Mouse (Mus musculus): Measurements from ENCODE around the gene Sco2. TPM values are rescaled to one million over a fixed set of nuclear protein-coding genes. Genes with fewer than 3 reads are reported as not detected.
A peak's percentile ranks its signal among the peaks of the same experiment; 100 is the strongest.

Sco2 gene
- total and polyA plus RNA-seq, 2 experiments from 2014 or later: 24.2 to 34.6 TPM

- no peak for DNase-seq
- ATAC-seq: no peak
Observed at GRCm38 (mm10) chr15:89334271-89334670, 39.4 kb downstream of the Sco2 start, which contains the start of gene Miox. Gene Miox (plus strand): TSS chr15:89334398.

GRCm38 (mm10) chr15:89326441-89326840, 47.2 kb downstream of the Sco2 start:
- no peaks in the 10 kb centered on the region for H3K36me3 ChIP-seq (ENCODE audit: insufficient read depth)
- no peak for TF ChIP-seq CTCF (IDR thresholded peaks at IDR 0.05; ENCODE audit: low read depth)
- H3K9me3 ChIP-seq (ENCODE audit: low read length): no peaks in the 10 kb centered on the region
- 72% methylated on average over 5 of the region's 5 CpGs for WGBS
- H3K4me3 ChIP-seq (ENCODE audit: low read depth, low read length): no peak overlapping the region
- no peak for ATAC-seq
- H3K4me1 ChIP-seq (ENCODE audit: insufficient read depth): no peaks in the 10 kb centered on the region
- DNase-seq: no peak
- H3K9ac ChIP-seq: no peak overlapping the region
- H3K4me2 ChIP-seq (ENCODE audit: low read depth): no peak overlapping the region
- H3K27ac ChIP-seq (ENCODE audit: low read depth, low read length): no peak overlapping the region
- H3K27me3 ChIP-seq (ENCODE audit: insufficient read depth, low read length): peaks cover 6% of the 10 kb centered on the region; the same call in 1 of the 2 replicates

More at GRCm38 (mm10) chr15:89334271-89334670, 39.4 kb downstream of the Sco2 start, which contains the start of gene Miox:
- Histone ChIP-seq H3K36me3 (ENCODE audit: insufficient read depth) (no peaks in the 10 kb centered on the region), H3K27me3 (ENCODE audit: insufficient read depth, low read length) (no peaks in the 10 kb centered on the region), H3K4me2 (ENCODE audit: low read depth) (no peak within 1 kb of the TSS), H3K9me3 (ENCODE audit: low read length) (no peaks in the 10 kb centered on the region), H3K4me1 (ENCODE audit: insufficient read depth) (no peaks in the 10 kb centered on the region), H3K27ac (ENCODE audit: low read depth, low read length) (no peak within 1 kb of the TSS), H3K4me3 (ENCODE audit: low read depth, low read length) (no peak within 1 kb of the TSS), H3K9ac (no peak within 1 kb of the TSS)
- WGBS: 92% methylated on average over 7 of the region's 7 CpGs
- TF ChIP-seq CTCF (IDR thresholded peaks at IDR 0.05; ENCODE audit: low read depth): no peak

GRCm38 (mm10) chr15:89323656-89324055, 50.0 kb downstream of the Sco2 start:
- Histone ChIP-seq H3K9ac (no peak overlapping the region), H3K4me3 (ENCODE audit: low read depth, low read length) (no peak overlapping the region), H3K27me3 (ENCODE audit: insufficient read depth, low read length) (peaks cover 6% of the 10 kb centered on the region; the same call in 1 of the 2 replicates), H3K4me2 (ENCODE audit: low read depth) (no peak overlapping the region), H3K36me3 (ENCODE audit: insufficient read depth) (no peaks in the 10 kb centered on the region), H3K9me3 (ENCODE audit: low read length) (no peaks in the 10 kb centered on the region), H3K27ac (ENCODE audit: low read depth, low read length) (no peak overlapping the region), H3K4me1 (ENCODE audit: insufficient read depth) (no peaks in the 10 kb centered on the region)
- whole genome bisulfite sequencing: 91% methylated on average over 4 of the region's 4 CpGs
- TF ChIP-seq CTCF (IDR thresholded peaks at IDR 0.05; ENCODE audit: low read depth): no peak
- DNase-seq (no peak), ATAC-seq (no peak)

- ATAC-seq (no peak), DNase-seq (no peak)
- Histone ChIP-seq H3K4me1 (ENCODE audit: insufficient read depth) (no peaks in the 10 kb centered on the region), H3K36me3 (ENCODE audit: insufficient read depth) (no peaks in the 10 kb centered on the region), H3K27me3 (ENCODE audit: insufficient read depth, low read length) (peaks cover 6% of the 10 kb centered on the region; the same call in 1 of the 2 replicates), H3K4me3 (ENCODE audit: low read depth, low read length) (no peak within 1 kb of the TSS), H3K4me2 (ENCODE audit: low read depth) (0 out of 2 replicates have a peak within 1 kb of the TSS, but pooled peaks have one; percentile 13), H3K27ac (ENCODE audit: low read depth, low read length) (no peak within 1 kb of the TSS), H3K9me3 (ENCODE audit: low read length) (no peaks in the 10 kb centered on the region), H3K9ac (no peak within 1 kb of the TSS)
- WGBS: 9% methylated on average over 26 of the region's 26 CpGs
- no peak for TF ChIP-seq CTCF (IDR thresholded peaks at IDR 0.05; ENCODE audit: low read depth)
Observed at GRCm38 (mm10) chr15:89322670-89323522, 50.8 kb downstream of the Sco2 start, which contains the start of gene Adm2. Gene Adm2 (plus strand): TSS chr15:89322720.

Other genes starting within 250 kb of the Sco2 start
- gene Hdac10, start 245.1 kb downstream of the Sco2 start, total RNA-seq (2014; rRNA removed): 33.1 and 44.3 TPM in 2 replicates
- 27.9 and 30.1 TPM in 2 replicates for gene Hdac10, start 245.1 kb downstream of the Sco2 start, polyA plus RNA-seq (2015; fragmentation: Nextera tagmentation; extraction: Ambion mirVana)
- gene Mapk12, start 233.1 kb downstream of the Sco2 start, total RNA-seq (2014; rRNA removed): 1.8 and 3.4 TPM in 2 replicates
- gene Mapk12, start 233.1 kb downstream of the Sco2 start, polyA plus RNA-seq (2015; fragmentation: Nextera tagmentation; extraction: Ambion mirVana): 2.0 and 2.8 TPM in 2 replicates
- 35.2 and 35.8 TPM in 2 replicates for gene Mapk11, start 224.2 kb downstream of the Sco2 start, total RNA-seq (2014; rRNA removed)
- 16.2 and 21.3 TPM in 2 replicates for gene Mapk11, start 224.2 kb downstream of the Sco2 start, polyA plus RNA-seq (2015; fragmentation: Nextera tagmentation; extraction: Ambion mirVana)
- gene Plxnb2, start 193.1 kb downstream of the Sco2 start, total RNA-seq (2014; rRNA removed): 126 and 138 TPM in 2 replicates
- gene Plxnb2, start 193.1 kb downstream of the Sco2 start, polyA plus RNA-seq (2015; fragmentation: Nextera tagmentation; extraction: Ambion mirVana): 45.2 and 52.8 TPM in 2 replicates
- gene Dennd6b, start 177.3 kb downstream of the Sco2 start, total RNA-seq (2014; rRNA removed): 73.7 and 89.6 TPM in 2 replicates
- gene Dennd6b, start 177.3 kb downstream of the Sco2 start, polyA plus RNA-seq (2015; fragmentation: Nextera tagmentation; extraction: Ambion mirVana): 43.4 and 53.3 TPM in 2 replicates
- 252 and 296 TPM in 2 replicates for gene Ppp6r2, start 162.3 kb downstream of the Sco2 start, total RNA-seq (2014; rRNA removed)
- 70.0 and 77.2 TPM in 2 replicates for gene Ppp6r2, start 162.3 kb downstream of the Sco2 start, polyA plus RNA-seq (2015; fragmentation: Nextera tagmentation; extraction: Ambion mirVana)
- 164 and 165 TPM in 2 replicates for gene Sbf1, start 58.5 kb downstream of the Sco2 start, total RNA-seq (2014; rRNA removed)
- gene Sbf1, start 58.5 kb downstream of the Sco2 start, polyA plus RNA-seq (2015; fragmentation: Nextera tagmentation; extraction: Ambion mirVana): 46.2 and 60.7 TPM in 2 replicates
- gene Adm2, start 51.1 kb downstream of the Sco2 start, total RNA-seq (2014; rRNA removed): not detected in 2 replicates
- not detected in 2 replicates for gene Adm2, start 51.1 kb downstream of the Sco2 start, polyA plus RNA-seq (2015; fragmentation: Nextera tagmentation; extraction: Ambion mirVana)
- not detected in 2 replicates for gene Miox, start 39.4 kb downstream of the Sco2 start, total RNA-seq (2014; rRNA removed)
- gene Miox, start 39.4 kb downstream of the Sco2 start, polyA plus RNA-seq (2015; fragmentation: Nextera tagmentation; extraction: Ambion mirVana): not detected in 2 replicates
- 12.5 and 17.0 TPM in 2 replicates for gene Lmf2, start 18.2 kb downstream of the Sco2 start, total RNA-seq (2014; rRNA removed)
- 24.7 and 25.4 TPM in 2 replicates for gene Lmf2, start 18.2 kb downstream of the Sco2 start, polyA plus RNA-seq (2015; fragmentation: Nextera tagmentation; extraction: Ambion mirVana)
- 88.4 and 93.8 TPM in 2 replicates for gene Ncaph2, start 18.1 kb downstream of the Sco2 start, total RNA-seq (2014; rRNA removed)
- gene Ncaph2, start 18.1 kb downstream of the Sco2 start, polyA plus RNA-seq (2015; fragmentation: Nextera tagmentation; extraction: Ambion mirVana): 94.9 and 95.1 TPM in 2 replicates
- gene Tymp, start 3.2 kb upstream of the Sco2 start, total RNA-seq (2014; rRNA removed): 3.7 and 5.2 TPM in 2 replicates
- gene Tymp, start 3.2 kb upstream of the Sco2 start, polyA plus RNA-seq (2015; fragmentation: Nextera tagmentation; extraction: Ambion mirVana): 3.5 and 4.1 TPM in 2 replicates
- gene Odf3b, start 5.4 kb upstream of the Sco2 start, total RNA-seq (2014; rRNA removed): 3.5 and 5.0 TPM in 2 replicates
- 6.9 and 9.9 TPM in 2 replicates for gene Odf3b, start 5.4 kb upstream of the Sco2 start, polyA plus RNA-seq (2015; fragmentation: Nextera tagmentation; extraction: Ambion mirVana)
- 0.10 and 0.23 TPM in 2 replicates for gene Klhdc7b, start 11.1 kb upstream of the Sco2 start, total RNA-seq (2014; rRNA removed)
- 0.11 TPM in 1 of 2 replicates, not detected in the other for gene Klhdc7b, start 11.1 kb upstream of the Sco2 start, polyA plus RNA-seq (2015; fragmentation: Nextera tagmentation; extraction: Ambion mirVana)
- not detected in 2 replicates for gene Syce3, start 36.7 kb upstream of the Sco2 start, total RNA-seq (2014; rRNA removed)
- 0.49 TPM in 1 of 2 replicates, not detected in the other for gene Syce3, start 36.7 kb upstream of the Sco2 start, polyA plus RNA-seq (2015; fragmentation: Nextera tagmentation; extraction: Ambion mirVana)
- 5.0 TPM in 2 replicates for gene Cpt1b, start 52.0 kb upstream of the Sco2 start, total RNA-seq (2014; rRNA removed)
- 1.1 and 1.3 TPM in 2 replicates for gene Cpt1b, start 52.0 kb upstream of the Sco2 start, polyA plus RNA-seq (2015; fragmentation: Nextera tagmentation; extraction: Ambion mirVana)
- gene C730034F03Rik, start 55.7 kb upstream of the Sco2 start, total RNA-seq (2014; rRNA removed): 0.90 and 1.3 TPM in 2 replicates
- gene C730034F03Rik, start 55.7 kb upstream of the Sco2 start, polyA plus RNA-seq (2015; fragmentation: Nextera tagmentation; extraction: Ambion mirVana): 1.3 and 2.3 TPM in 2 replicates
- gene Gm44502, start 55.9 kb upstream of the Sco2 start, total RNA-seq (2014; rRNA removed): 1.7 and 1.8 TPM in 2 replicates
- not detected in 2 replicates for gene Gm44502, start 55.9 kb upstream of the Sco2 start, polyA plus RNA-seq (2015; fragmentation: Nextera tagmentation; extraction: Ambion mirVana)
- 56.9 and 59.9 TPM in 2 replicates for gene Chkb, start 56.1 kb upstream of the Sco2 start, total RNA-seq (2014; rRNA removed)
- 78.2 and 92.4 TPM in 2 replicates for gene Chkb, start 56.1 kb upstream of the Sco2 start, polyA plus RNA-seq (2015; fragmentation: Nextera tagmentation; extraction: Ambion mirVana)
- gene Mapk8ip2, start 80.1 kb upstream of the Sco2 start, total RNA-seq (2014; rRNA removed): 95.3 and 95.8 TPM in 2 replicates
- 57.8 and 70.9 TPM in 2 replicates for gene Mapk8ip2, start 80.1 kb upstream of the Sco2 start, polyA plus RNA-seq (2015; fragmentation: Nextera tagmentation; extraction: Ambion mirVana)
- 24.5 and 32.4 TPM in 2 replicates for gene Arsa, start 103.6 kb upstream of the Sco2 start, total RNA-seq (2014; rRNA removed)
- gene Arsa, start 103.6 kb upstream of the Sco2 start, polyA plus RNA-seq (2015; fragmentation: Nextera tagmentation; extraction: Ambion mirVana): 25.4 and 29.0 TPM in 2 replicates
- 38.9 and 42.4 TPM in 2 replicates for gene Shank3, start 125.8 kb upstream of the Sco2 start, total RNA-seq (2014; rRNA removed)
- 5.9 and 10.6 TPM in 2 replicates for gene Shank3, start 125.8 kb upstream of the Sco2 start, polyA plus RNA-seq (2015; fragmentation: Nextera tagmentation; extraction: Ambion mirVana)
- 2.0 and 3.6 TPM in 2 replicates for gene Acr, start 194.5 kb upstream of the Sco2 start, total RNA-seq (2014; rRNA removed)
- 1.3 and 2.0 TPM in 2 replicates for gene Acr, start 194.5 kb upstream of the Sco2 start, polyA plus RNA-seq (2015; fragmentation: Nextera tagmentation; extraction: Ambion mirVana)
- gene Rabl2, start 218.1 kb upstream of the Sco2 start, total RNA-seq (2014; rRNA removed): 38.6 and 51.3 TPM in 2 replicates
- 62.4 and 62.6 TPM in 2 replicates for gene Rabl2, start 218.1 kb upstream of the Sco2 start, polyA plus RNA-seq (2015; fragmentation: Nextera tagmentation; extraction: Ambion mirVana)

Measured in forebrain, postnatal 0 days (tissue).